Mouse (Mus musculus) stomach, postnatal 0 days (tissue): ENCODE data around the gene Pawr. TPM values are rescaled to one million over a fixed set of nuclear protein-coding genes. Genes with fewer than 3 reads are reported as not detected.

Source experiments
- ATAC-seq: fragments of 200-750 bp; cut with Nextera tagmentation; 2 replicates; pipeline ENCODE4 v1.8.0; 2017; ENCODE audit not compliant: low FRiP score, low TSS enrichment
- DNase-seq: peaks from one replicate; pipeline ENCODE4 v3.0.0-alpha.2; 2016; ENCODE audit warnings: low spot score
- H3K27ac ChIP-seq: fragments of 300-500 bp; sonication (generic); replicated peaks from 2 replicates; pipeline ENCODE4 v1.5.1; 2014; ENCODE audit warnings: mild to moderate bottlenecking, control low read depth
- H3K27me3 ChIP-seq: fragments of 300-500 bp; sonication (generic); 2 replicates; pipeline ENCODE4 v1.6.1; 2014; ENCODE audit warnings: low read length; ENCODE audit not compliant: control insufficient read depth, insufficient read depth
- H3K36me3 ChIP-seq: fragments of 300-500 bp; sonication (generic); 2 replicates; pipeline ENCODE4 v1.6.1; 2014; ENCODE audit warnings: low read length, mixed read lengths; ENCODE audit not compliant: control insufficient read depth, insufficient read depth
- H3K4me1 ChIP-seq: fragments of 300-500 bp; sonication (generic); replicated peaks from 2 replicates; pipeline ENCODE4 v1.6.1; 2014; ENCODE audit warnings: antibody characterized with exemption; ENCODE audit not compliant: control insufficient read depth, insufficient read depth
- H3K4me2 ChIP-seq: fragments of 300-500 bp; sonication (generic); replicated peaks from 2 replicates; pipeline ENCODE4 v1.6.1; 2014; ENCODE audit warnings: low read depth, mild to moderate bottlenecking, control low read depth, moderate library complexity
- H3K4me3 ChIP-seq: fragments of 300-500 bp; sonication (generic); 2 replicates; pipeline ENCODE4 v1.5.1; 2014; ENCODE audit warnings: low read depth, low read length, control low read depth
- H3K9ac ChIP-seq: fragments of 300-500 bp; sonication (generic); 2 replicates; pipeline ENCODE4 v1.6.1; 2014; ENCODE audit warnings: mild to moderate bottlenecking, low read length, control low read depth, mixed read lengths
- H3K9me3 ChIP-seq: fragments of 300-500 bp; sonication (generic); 2 replicates; pipeline ENCODE4 v1.6.1; 2016; ENCODE audit warnings: low read length; ENCODE audit not compliant: control insufficient read depth
- CTCF ChIP-seq: IDR thresholded peaks from 2 replicates; pipeline ENCODE4 v1.5.1; 2016; ENCODE audit warnings: antibody characterized with exemption, low read depth, mild to moderate bottlenecking, moderate library complexity
- EP300 ChIP-seq: optimal IDR thresholded peaks from 2 replicates; pipeline ENCODE3; 2016; ENCODE audit warnings: antibody characterized with exemption
- WGBS: fragments of 180-500 bp; shearing (Covaris S2); extraction: QIAGEN DNeasy Blood & Tissue Kit; methylation state at CpG from one replicate; pipeline ENCODE4 v1.1.7; 2014; 5-methylcytosine and 5-hydroxymethylcytosine counted together
- polyA plus RNA-seq: library from polyadenylated mRNA; unstranded; fragments of >200 nt; fragmentation: Nextera tagmentation; extraction: Ambion mirVana; gene quantifications from 2 replicates; pipeline ENCODE4 v1.2.1, GENCODE M21; 2015

Gene Pawr
- polyA plus RNA-seq, 1 experiment from 2014 or later, result 14.7 TPM

DNA sequence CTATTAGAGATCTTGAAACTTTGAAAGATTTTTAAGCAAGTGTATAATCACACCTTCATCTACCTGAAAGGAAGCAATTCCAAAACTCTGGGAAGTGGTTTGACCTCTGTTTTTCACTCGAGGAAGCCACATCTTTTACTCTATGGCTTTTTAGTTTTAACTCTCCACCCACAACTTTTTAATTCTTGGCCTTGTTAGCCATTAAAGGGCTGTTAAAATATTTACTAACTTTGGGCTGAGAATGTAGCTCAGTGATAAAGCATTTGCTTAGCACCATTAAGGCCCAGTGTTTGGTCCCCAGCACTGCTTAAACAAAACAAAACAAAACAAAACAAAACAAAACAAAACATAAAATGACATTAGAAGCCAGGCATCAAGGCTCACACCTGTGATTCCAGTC, 2.2 kb downstream of the Pawr start:
- Histone ChIP-seq H3K27ac (no peak overlapping the region), H3K36me3 (no peaks in the 10 kb centered on the region), H3K4me3 (no peak overlapping the region; the same call in 1 of the 2 replicates), H3K9ac (no peak overlapping the region), H3K4me2 (peak overlapping the region; percentile 77), H3K9me3 (no peaks in the 10 kb centered on the region), H3K4me1 (no peaks in the 10 kb centered on the region), H3K27me3 (no peaks in the 10 kb centered on the region)
- DNase-seq (no peak), ATAC-seq (no peak)
- TF ChIP-seq CTCF (no peak), EP300 (no peak)
- WGBS, result 39% methylated on average over 1 of the region's 1 CpGs

GRCm38 (mm10) chr10:108335736-108336292, 3.9 kb downstream of the Pawr start:
- no peak overlapping the region for H3K9ac ChIP-seq
- WGBS, result 79% methylated on average over 10 of the region's 10 CpGs
- H3K27ac ChIP-seq, result no peak overlapping the region
- H3K4me2 ChIP-seq, result no peak overlapping the region; the same call in 1 of the 2 replicates
- no peaks in the 10 kb centered on the region for H3K4me1 ChIP-seq
- H3K9me3 ChIP-seq, result no peaks in the 10 kb centered on the region
- ATAC-seq, result no peak
- no peaks in the 10 kb centered on the region for H3K27me3 ChIP-seq
- DNase-seq, result no peak
- TF ChIP-seq CTCF (no peak), EP300 (no peak)
- H3K36me3 ChIP-seq, result no peaks in the 10 kb centered on the region
- H3K4me3 ChIP-seq, result no peak overlapping the region

DNA sequence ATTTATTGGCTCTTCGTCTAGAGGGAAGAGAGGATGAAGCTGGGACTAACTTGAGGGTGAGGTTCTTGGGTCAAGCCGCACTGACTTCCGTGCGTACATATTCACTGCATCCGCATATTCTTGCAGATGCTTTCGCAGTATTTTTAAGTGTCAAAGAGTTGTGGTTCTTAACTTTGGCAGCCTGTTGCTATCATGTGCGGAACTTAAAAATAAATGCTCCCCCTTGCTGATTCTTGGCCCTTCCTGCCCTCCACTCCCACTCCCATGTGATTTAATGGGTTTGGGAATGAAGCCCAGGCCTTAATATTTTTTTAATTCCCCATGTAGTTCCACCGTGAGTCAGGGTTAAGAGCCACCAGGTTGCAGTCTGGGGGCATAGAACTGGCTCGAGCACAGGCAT, 4.7 kb downstream of the Pawr start:
- Histone ChIP-seq H3K27ac (no peak overlapping the region), H3K9ac (no peak overlapping the region), H3K36me3 (no peaks in the 10 kb centered on the region), H3K9me3 (no peaks in the 10 kb centered on the region), H3K4me3 (no peak overlapping the region), H3K27me3 (no peaks in the 10 kb centered on the region), H3K4me1 (no peaks in the 10 kb centered on the region), H3K4me2 (no peak overlapping the region)
- no peak for TF ChIP-seq CTCF
- ATAC-seq (no peak), DNase-seq (no peak)
- WGBS, result 69% methylated on average over 9 of the region's 9 CpGs

GRCm38 (mm10) chr10:108338055-108338961, 6.4 kb downstream of the Pawr start:
- DNase-seq (no peak), ATAC-seq (no peak)
- H3K36me3 ChIP-seq, result no peaks in the 10 kb centered on the region
- H3K27me3 ChIP-seq, result no peaks in the 10 kb centered on the region
- no peak for TF ChIP-seq CTCF
- TF ChIP-seq EP300, result no peak
- H3K4me2 ChIP-seq, result no peak overlapping the region
- no peak overlapping the region for H3K27ac ChIP-seq
- no peaks in the 10 kb centered on the region for H3K4me1 ChIP-seq
- no peak overlapping the region for H3K4me3 ChIP-seq
- H3K9ac ChIP-seq, result no peak overlapping the region
- H3K9me3 ChIP-seq, result no peaks in the 10 kb centered on the region
- WGBS, result 73% methylated on average over 22 of the region's 22 CpGs

- no peak overlapping the region for H3K9ac ChIP-seq
- H3K9me3 ChIP-seq, result no peaks in the 10 kb centered on the region
- no peak overlapping the region for H3K4me3 ChIP-seq
- ATAC-seq, result no peak
- H3K27ac ChIP-seq, result no peak overlapping the region
- 72% methylated on average over 5 of the region's 5 CpGs for WGBS
- TF ChIP-seq CTCF (no peak), EP300 (no peak)
- DNase-seq, result no peak
- no peak overlapping the region for H3K4me2 ChIP-seq
- H3K4me1 ChIP-seq, result no peaks in the 10 kb centered on the region
- no peaks in the 10 kb centered on the region for H3K27me3 ChIP-seq
- no peaks in the 10 kb centered on the region for H3K36me3 ChIP-seq
These were observed 7.2 kb downstream of the Pawr start for GRCm38 (mm10) chr10:108339118-108339517.

DNA sequence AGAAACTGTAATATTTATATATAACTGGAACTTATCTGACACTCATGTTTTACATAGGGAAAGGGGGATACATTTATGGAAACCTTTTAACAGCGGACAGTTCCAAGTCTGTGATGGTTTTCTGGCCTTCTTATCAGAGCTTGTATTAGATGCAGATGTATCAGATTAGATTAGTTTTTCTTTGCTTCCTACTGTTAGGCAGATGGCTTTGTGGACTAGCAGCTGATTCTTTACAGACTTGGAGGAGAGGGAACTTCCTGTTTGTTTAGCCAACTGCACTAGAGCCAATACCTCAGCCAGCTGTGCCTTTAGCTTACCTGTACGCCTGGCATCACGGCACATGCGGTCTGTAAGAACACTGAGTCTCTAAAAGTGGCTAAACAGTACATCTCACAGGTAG, 8.0 kb downstream of the Pawr start:
- ATAC-seq (no peak), DNase-seq (no peak)
- no peaks in the 10 kb centered on the region for H3K9me3 ChIP-seq
- no peaks in the 10 kb centered on the region for H3K36me3 ChIP-seq
- 85% methylated on average over 4 of the region's 4 CpGs for WGBS
- H3K9ac ChIP-seq, result no peak overlapping the region
- no peak for TF ChIP-seq CTCF
- TF ChIP-seq EP300, result no peak
- H3K27ac ChIP-seq, result no peak overlapping the region
- no peaks in the 10 kb centered on the region for H3K27me3 ChIP-seq
- no peaks in the 10 kb centered on the region for H3K4me1 ChIP-seq
- H3K4me2 ChIP-seq, result no peak overlapping the region
- H3K4me3 ChIP-seq, result no peak overlapping the region
